Mouse (Mus musculus): ENCODE data around the gene Trim7.
A peak's percentile ranks its signal among the peaks of the same experiment; 100 is the strongest.
"Not testable (repeated sequence)": the region's sequence is repeated elsewhere in the genome, so short reads cannot be mapped to it uniquely, and the experiment has no call there.

Gene Trim7

DNA sequence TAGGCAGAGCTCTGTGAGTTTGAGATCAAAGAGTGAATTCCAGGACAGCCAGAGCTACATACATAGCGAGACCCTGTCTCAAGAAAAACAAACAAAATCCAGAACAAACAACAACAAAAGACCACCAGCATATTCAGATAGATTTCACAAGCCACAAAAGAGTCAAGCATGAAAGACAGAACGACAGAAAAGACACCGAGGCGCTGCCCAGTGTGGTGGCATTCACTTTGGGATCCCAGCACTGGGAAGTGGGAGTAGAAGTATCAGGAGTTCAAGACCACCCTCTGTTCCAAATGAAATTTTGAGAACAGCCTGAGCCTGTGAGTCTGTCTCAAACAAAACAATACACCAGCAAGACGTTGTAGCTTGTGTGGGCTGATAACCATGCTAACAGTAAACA, 20.9 kb downstream of the Trim7 start:
- DNase-seq (ENCODE audit: low read depth, low spot score): no peak

DNA sequence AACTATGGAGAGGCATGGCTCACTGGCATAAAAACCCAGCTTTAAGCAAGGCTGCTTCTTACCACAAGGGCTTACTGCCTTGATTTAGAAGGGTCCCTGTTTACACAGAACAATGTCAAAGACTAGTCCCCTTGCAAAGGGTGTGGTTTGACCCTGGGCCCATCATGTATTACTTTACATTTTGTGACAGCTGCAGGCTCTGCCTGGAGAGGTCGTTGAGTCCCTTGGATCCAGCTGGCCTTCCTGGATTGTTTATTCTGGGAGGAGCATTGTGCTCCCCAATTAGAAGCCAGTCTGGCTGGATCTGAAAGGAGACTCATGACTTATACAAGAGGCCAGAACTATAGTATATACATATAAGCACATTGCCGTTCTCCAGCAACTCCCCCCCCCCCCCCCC, 24.3 kb downstream of the Trim7 start:
- no peak for DNase-seq (ENCODE audit: low read depth, low spot score)

DNA sequence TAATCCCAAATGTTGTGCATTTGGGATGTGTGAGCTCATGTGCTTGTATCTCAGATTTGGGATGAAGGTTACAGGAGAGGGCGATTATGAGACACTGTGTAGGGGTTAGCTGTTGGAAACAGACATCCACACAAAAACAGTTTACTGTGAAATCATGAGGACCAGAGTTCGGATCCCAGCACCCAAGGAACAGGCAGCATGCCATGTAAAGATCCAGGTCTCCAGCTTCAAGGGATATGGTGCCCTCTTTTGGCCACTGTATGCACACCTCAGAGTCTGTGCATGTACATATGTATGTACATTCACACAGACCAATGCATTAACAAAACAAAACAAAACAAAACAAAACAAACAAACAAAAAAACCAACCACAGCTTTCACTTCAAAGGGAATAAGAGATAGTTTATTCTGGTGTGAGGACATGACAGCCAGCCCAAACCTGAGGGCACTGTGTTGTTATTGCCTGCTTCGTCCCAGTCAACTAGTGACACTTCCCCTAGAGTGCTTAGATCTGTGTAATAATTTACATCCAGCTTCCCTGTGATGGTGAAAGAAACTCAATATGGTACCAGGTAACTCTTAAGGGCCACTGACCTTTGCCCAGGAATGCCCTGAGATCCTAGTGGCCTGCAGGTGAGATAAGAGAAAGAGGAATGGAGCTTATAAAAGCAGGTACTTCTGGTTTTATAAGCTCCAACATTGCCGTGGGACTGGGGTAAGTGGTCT, 25.5 kb downstream of the Trim7 start:
- DNase-seq (ENCODE audit: low read depth, low spot score): no peak

DNA sequence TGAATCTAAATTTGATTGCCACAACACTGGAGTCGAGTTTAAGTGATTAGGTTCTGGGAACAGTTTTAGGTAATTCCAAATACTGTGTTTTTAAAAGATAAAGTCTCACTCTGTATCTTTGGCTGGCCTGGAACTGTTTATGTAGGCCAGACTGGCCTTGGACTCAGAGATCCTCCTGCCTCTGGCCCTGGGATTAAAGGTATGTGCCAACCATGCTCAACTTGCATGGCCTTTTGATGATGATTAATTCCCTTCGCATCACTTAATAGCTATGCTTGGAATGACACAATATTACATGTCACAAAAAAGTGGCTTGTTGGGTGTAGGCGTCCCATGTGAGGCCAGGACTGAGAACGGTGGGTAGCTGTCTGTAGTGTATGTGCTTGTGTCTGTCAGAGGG, 26.2 kb downstream of the Trim7 start:
- DNase-seq (ENCODE audit: low read depth, low spot score): no peak

DNA sequence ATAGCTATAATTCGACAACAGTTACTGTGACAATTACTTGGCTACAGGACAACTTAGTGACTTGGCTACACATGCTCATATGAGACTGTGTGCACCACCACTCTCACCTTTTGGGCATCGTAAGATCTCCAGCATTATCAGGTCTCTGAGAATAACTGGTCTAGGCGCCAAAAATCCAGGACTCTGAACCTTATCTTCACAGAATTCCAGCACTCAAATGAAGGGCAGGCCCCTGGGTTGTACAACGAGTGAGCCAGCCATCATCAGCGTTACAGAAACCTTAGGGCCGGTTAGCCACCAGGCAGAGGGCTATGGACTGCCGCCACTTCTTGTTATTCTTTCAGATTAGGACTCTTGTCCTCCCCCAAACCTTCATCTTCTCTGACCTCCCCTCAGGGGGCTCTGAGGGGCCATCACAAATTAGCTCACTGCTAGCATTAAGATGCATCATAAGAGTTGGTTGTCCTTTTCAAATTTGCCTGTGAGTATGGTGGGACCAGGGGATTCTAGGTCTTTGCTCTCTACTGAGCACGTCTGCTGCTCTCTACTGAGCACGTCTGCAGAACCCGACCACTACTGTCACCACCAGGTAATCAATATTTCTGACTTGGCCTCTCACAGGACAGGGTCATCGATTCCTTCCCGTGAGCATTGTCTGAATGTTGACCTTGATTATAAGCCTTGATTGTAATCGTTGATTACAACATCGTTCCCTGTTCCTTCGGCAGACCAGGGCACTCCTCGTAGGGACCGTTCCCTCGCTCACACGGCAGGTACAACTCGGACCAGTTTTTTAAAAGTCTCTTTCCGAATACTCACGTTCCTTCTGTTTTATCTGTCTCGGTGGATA, 26.9 kb downstream of the Trim7 start:
- no peak for DNase-seq (ENCODE audit: low read depth, low spot score)

DNA sequence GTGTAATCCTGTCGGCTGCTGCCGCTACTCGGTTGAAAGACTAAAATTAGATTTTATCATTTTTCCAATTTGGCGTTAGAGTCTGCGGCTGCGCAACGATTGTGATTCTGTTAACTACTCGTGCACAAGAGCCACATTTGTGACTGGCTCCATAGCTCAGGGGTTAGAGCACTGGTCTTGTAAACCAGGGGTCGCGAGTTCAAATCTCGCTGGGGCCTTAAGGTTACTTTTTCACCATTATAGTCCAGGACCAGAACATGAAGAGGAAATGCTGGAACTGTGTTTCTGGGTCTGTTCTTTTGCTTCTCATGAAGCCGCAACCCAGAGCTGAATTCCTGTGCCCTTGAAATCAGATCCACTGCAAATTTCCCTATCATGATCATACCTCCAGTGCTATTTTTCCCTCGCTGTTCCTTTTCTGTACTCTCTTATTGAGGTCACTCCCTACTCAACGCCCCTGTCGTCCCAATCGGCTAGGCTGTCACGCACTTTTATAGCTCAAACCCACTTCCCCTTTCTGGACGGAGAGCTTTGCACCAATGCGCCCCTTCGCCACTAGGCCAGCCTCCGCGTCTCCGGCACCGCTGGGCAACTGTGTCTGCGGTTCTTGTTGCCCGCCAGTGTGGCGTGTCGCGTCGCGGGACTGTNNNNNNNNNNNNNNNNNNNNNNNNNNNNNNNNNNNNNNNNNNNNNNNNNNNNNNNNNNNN, 27.7 kb downstream of the Trim7 start:
- DNase-seq (ENCODE audit: low read depth, low spot score): peak; percentile 68

DNA sequence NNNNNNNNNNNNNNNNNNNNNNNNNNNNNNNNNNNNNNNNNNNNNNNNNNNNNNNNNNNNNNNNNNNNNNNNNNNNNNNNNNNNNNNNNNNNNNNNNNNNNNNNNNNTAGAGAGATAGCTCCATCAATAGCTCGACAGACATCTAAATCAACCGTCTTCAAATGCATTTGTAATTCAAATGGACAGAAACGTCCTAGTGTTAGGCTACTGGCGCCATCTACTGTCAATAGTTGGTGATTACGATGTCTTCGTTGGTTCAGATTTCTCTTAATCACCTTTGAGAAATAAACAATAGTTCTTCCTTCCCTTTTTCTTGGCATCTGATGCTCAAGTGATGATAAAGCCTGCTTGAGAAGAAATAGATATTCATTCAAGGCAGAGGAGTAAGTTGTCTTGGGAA, 33.1 kb downstream of the Trim7 start:
- DNase-seq (ENCODE audit: low read depth, low spot score): no peak

DNA sequence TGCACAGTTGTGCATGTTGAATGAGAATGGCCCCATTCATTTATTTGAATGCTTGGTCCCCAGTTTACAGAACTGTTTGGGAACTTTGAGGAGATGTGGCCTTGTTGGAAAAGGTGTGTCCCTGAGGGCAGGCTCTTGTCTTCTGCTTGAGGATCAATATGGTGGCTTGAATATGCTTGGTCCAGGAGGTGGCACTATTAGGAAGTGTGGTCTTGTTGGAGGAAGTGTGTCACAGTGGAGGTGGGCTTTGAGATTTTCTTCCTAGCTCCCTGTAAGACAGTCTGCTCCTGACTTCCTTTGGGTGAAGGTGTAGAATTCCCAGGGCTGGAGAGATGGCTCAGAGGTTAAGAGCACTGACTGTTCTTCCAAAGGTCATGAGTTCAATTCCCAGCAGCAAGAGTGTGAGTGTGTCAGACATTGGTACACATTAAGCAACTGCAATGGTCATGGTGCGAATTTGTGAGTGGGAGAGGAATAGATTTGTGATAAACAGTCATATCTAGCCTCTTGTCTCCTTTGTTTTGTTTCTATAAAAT, 36.9 kb downstream of the Trim7 start:
- DNase-seq (ENCODE audit: low read depth, low spot score): no peak

DNA sequence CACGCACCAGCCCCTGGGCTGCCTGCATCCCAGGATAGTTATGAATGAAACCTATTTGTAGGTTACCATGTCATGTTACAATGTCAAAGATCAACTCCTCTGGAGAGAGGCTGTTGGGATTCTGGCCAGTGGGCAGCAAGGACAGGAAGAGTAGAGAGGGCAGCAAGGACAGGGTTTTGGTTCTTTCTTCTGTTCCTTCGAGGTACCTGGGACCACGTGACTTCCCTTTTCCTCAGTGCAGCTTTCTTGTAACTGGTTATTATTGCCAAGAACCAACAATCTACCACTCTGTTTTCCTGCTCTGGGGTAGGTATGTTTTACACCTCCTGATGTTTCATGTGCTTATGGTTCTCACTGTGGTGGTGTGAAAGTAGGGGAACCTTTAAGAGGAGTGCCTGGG, 37.9 kb downstream of the Trim7 start:
- DNase-seq (ENCODE audit: low read depth, low spot score): no peak

DNA sequence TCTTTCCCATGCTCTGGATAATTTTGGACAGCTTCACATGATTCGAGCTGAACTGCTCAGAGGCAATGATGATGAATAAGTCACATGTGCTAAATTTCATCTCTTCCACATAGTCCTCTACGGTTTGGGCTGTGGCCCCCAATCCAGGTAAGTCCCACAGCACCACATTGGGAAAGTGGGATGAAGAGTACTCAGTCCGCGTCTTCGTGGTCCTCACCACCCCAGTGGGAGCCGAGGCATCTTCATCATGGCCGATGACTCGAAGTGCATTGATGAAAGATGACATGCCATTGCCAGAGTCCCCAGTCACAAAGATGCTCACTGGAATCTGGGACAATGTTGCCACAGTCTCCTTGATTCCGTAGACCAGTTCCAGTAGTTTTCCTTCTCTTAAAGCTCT, 40.5 kb downstream of the Trim7 start:
- DNase-seq (ENCODE audit: low read depth, low spot score): no peak

DNA sequence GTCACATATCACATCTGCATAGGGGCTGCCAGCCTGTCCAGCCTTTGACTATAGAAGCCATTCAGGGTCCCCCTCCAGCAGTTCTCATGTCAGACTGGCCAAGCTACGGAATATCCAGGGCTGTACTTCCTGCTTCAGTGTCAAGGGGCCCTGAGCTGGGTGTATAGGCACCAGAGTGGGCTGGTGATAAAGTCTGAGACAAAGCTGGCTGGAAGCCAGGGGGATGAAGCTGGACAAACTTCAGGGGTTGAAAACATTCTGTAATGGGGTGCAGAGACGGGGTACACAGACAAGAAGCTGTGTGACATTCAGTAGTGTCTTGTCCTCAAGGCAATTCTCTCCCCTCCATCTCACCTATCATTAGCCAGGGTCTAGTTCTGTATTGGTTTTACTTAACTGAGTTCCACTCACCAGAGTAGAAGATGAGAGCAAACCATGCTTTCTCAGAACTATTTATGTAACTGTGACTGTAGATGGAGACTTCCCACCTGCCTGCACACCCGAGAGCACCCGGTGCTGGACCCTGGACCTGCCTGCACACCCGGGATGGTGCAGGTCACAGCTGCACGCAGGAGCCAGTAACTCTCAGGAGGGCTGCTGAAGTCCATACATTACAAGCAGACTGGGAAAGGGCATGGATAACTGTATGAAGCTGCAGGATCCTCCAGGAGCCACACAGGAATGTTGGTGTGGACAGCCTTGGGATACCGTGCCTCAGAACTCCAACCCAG, 43.6 kb downstream of the Trim7 start:
- no peak for DNase-seq (ENCODE audit: low read depth, low spot score)

DNA sequence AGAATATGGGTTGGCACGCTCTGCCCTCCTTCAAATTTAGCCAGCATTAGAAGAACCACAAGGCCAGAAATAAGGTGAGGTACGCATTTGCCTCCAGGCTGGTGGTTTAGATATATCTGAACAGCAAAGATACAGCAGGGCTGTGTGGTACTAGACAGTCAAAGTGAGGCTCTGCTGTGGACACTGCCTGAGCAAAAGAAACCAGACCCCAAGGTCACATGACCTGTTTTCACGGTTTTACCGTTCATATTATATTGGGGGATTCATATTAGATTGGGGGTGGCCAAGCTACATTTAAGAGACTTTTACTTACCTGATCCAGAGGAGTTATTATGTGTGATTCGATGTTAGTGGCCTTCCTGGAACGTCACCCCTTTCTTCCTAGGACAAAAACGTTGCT, 44.8 kb downstream of the Trim7 start:
- DNase-seq (ENCODE audit: low read depth, low spot score): no peak

DNA sequence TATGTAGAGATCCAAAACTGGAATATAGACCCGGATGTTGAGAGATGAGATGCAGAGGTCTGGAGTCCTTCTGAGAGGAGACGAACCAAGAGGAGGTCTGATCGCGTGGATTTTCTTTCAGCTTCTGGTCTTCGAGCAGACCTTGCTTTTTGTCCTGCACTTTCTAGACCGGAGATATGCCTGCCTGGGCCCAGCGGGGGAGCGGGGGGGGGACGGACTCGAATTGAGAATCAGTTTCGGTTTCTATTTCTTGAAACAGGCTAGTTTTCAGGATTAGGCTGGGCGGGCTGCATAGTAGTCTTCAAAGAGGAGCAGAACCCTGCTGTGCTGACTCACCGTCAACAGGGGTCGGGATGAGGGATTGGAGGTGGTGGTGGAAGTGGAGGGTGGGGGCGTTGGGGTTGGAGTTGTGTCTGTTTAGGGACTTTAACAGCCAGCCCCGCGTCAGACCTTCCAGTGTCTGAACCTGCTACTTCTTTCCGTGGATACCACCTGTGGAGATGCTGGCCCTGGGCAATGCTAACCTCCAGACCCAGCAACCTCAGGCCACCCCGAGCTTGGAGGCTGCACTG, 45.3 kb downstream of the Trim7 start, which contains the start of gene Irgm1:
TSS of gene Irgm1 (minus strand) at position 483 of the 572 bp plus-strand sequence.
- DNase-seq (ENCODE audit: low read depth, low spot score): no peak

DNA sequence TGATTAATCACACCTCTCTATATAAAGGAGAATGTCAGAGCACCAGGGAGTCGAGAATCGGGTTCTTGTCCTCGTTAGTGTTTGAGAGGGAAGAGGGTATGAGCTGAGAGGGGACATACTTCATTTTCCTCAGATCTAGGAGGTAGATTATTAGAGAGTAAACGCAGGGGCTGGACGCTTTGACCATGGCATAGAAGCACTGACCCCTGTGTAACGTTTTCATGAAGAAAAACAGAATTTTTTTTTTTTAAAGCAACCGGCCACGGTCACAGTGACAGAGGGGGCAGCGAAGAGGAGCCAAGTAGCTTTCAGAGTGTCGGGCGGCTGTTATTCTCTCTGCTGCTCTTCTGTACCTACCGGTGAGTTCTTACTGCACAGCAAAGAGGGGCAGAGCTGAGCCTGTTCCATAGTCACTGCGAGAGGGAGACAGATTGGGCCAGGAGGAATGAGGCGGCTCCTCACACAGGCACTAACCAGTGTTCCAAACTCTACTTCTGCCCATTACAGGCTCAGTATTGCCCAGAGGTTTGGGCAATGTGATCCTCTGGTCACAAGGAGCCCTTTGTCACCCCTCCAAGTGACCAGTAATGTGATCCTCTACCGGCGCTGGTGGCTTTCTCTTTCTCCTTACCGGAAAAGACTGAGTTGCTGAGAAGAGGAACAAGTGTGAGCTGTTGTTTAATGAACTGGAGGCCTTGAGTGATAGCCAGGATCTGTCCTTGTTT, 46.0 kb downstream of the Trim7 start:
- DNase-seq (ENCODE audit: low read depth, low spot score): no peak

DNA sequence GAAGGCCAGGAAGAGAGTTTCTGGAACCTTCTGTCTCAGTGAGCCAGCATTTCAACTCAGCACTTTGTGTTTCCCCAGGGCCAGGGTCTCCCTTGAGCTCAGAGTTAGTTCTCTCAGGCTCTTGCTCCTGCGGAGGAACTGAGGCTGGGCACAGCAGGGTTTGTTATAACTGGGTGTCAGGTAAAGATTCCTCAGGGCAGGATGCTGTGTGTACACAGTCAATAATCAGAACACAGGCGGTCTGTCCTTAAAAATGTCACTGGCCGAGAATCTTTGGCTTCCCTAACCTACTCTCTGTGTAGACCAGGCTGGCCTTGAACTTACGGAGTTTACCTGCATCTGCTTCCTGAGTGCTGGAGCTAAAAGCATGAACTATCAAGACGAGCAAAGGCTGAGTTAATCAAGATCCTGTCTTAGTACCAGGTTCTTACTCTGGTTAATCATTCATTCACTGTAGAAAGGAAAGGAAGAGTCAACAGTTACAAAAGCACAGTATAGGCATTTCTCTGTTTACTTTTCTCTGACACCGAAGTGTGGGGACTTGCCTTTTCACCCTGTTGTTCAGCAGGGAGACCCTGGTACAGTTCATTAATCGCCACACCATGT, 46.9 kb downstream of the Trim7 start:
- no peak for DNase-seq (ENCODE audit: low read depth, low spot score)

DNA sequence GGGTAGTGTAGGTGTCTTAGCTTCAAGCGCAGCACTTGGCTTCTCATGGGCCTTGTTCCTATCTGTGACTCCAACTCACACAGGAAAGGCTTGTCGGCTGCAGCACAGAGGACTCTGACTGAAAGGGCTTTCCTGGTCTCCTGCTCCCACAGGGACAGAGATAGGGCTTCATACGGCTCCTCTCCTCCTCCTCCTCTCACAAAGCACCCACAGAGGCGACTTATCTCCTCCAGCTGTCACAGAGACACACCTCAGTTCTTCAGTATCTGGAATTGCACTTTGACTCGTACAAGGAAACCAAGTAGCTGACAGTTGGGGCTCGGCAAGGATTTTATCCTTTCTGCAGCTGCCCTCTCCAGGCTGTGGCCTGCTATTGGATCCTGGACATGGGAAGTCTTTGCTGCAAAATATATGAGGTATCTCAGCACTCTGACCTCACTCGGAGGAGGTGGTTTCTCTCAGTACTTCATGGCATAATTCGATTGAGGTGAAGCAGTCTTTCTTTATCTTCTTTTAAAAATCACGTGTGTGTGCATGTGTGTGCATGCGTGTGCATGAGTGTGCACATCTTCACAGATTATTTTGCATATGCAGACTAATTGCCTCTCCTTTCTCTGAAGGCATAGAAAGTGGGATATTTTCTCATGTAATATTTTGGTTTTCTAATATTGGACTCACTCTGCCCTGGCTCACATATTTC, 47.8 kb downstream of the Trim7 start:
- DNase-seq (ENCODE audit: low read depth, low spot score): no peak

DNA sequence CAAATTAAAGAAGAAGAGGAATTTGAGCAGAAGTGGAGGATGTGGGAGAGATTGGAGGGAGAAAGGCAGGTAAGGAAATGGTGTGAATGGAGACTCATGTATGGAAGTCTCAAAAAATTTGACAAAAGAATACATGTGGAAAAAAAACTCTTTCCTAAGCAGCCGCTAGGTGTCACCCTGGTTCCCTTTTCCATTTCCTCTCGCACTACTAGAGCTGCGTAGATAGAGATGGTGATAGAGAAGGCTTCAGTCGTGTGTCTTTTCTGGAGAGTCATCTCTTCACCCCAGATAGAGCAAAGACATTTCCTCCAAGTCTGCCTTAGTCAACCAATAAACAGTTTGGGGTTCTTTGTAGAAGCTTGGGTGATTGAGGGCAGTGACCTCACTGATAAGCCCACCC, 48.5 kb downstream of the Trim7 start:
- no peak for DNase-seq (ENCODE audit: low read depth, low spot score)

DNA sequence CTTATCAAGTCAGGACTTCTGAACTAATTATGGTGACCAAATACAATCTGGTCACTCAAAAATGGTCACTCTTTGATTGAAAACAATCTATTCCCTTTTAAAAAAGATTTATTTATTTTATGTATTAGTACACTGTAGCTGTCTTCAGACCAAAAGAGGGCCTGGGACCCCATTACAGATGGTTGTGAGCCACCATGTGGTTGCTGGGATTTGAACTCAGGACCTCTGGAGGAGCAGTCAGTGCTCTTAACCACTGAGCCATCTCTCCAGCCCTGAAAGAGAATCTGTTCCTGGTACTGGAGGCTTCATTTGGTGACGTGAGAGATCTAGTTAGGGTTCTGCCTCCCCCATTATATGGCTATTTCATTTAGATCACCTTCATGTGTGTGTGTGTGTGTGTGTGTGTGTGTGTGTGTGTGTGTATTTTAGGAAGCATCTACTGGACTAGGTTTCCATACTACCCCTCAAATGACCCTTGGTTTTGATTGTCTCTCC, 49.5 kb downstream of the Trim7 start:
- DNase-seq (ENCODE audit: low read depth, low spot score): not testable (repeated sequence)

DNA sequence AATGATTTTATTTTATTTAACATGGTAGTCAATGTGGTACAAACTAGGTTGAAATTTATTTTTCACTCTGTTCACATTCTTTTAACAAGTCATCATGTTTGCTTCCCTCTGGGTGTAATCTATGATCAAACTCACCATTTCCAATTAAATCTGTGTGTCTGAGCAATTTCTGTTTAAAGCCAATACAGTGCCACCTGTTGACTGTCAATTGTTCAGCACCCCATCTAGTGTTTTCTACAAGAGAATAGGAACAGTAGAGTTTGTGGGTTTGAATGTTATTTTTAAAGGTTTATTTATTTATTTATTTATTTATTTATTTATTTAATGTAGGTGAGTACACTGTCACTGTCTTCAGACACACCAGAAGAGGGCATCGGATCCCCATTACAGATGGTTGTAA, 50.7 kb downstream of the Trim7 start:
- DNase-seq (ENCODE audit: low read depth, low spot score): no peak

All from brain, embryonic 18.5 days (tissue).